Mouse (Mus musculus): ENCODE measurements around the gene Gphn. TPM values are rescaled to one million over a fixed set of nuclear protein-coding genes. Genes with fewer than 3 reads are reported as not detected.

Gphn gene
- total RNA-seq (2017) = 9.0 and 9.9 TPM in 2 replicates

- ATAC-seq (ENCODE audit: extremely low read depth, insufficient number of reproducible peaks, low FRiP score, poor library complexity, severe bottlenecking) = peak; percentile 88
Measured at GRCm38 (mm10) chr12:78225707-78226518, at the start of gene Gphn. Gphn (plus strand) TSS chr12:78226379.

GRCm38 (mm10) chr12:78181452-78181851 is 44.7 kb upstream of the Gphn start:
- ATAC-seq (ENCODE audit: extremely low read depth, insufficient number of reproducible peaks, low FRiP score, poor library complexity, severe bottlenecking) = no peak

- ATAC-seq (ENCODE audit: extremely low read depth, insufficient number of reproducible peaks, low FRiP score, poor library complexity, severe bottlenecking) = no peak
Measured at GRCm38 (mm10) chr12:78193942-78194341, 32.2 kb upstream of the Gphn start, which contains the start of gene Gm6657. Gm6657 (plus strand) TSS chr12:78194242.

GRCm38 (mm10) chr12:78195368-78195767 is 30.8 kb upstream of the Gphn start:
- ATAC-seq (ENCODE audit: extremely low read depth, insufficient number of reproducible peaks, low FRiP score, poor library complexity, severe bottlenecking) = no peak

- ATAC-seq (ENCODE audit: extremely low read depth, insufficient number of reproducible peaks, low FRiP score, poor library complexity, severe bottlenecking) = no peak
Measured at GRCm38 (mm10) chr12:78203646-78204045, 22.5 kb upstream of the Gphn start.

GRCm38 (mm10) chr12:78205915-78206570 is 20.1 kb upstream of the Gphn start:
- peak; percentile 79; the same call in 1 of the 2 replicates for ATAC-seq (ENCODE audit: extremely low read depth, insufficient number of reproducible peaks, low FRiP score, poor library complexity, severe bottlenecking)

GRCm38 (mm10) chr12:78206571-78206960 is 19.6 kb upstream of the Gphn start:
- no peak for ATAC-seq (ENCODE audit: extremely low read depth, insufficient number of reproducible peaks, low FRiP score, poor library complexity, severe bottlenecking)

GRCm38 (mm10) chr12:78209856-78210255 is 16.3 kb upstream of the Gphn start:
- no peak for ATAC-seq (ENCODE audit: extremely low read depth, insufficient number of reproducible peaks, low FRiP score, poor library complexity, severe bottlenecking)

GRCm38 (mm10) chr12:78215490-78215889 is 10.7 kb upstream of the Gphn start:
- no peak for ATAC-seq (ENCODE audit: extremely low read depth, insufficient number of reproducible peaks, low FRiP score, poor library complexity, severe bottlenecking)

GRCm38 (mm10) chr12:78219191-78219825 is 6.9 kb upstream of the Gphn start:
- ATAC-seq (ENCODE audit: extremely low read depth, insufficient number of reproducible peaks, low FRiP score, poor library complexity, severe bottlenecking) = no peak

GRCm38 (mm10) chr12:78226519-78226875 is 318 bp downstream of the Gphn start:
- 0 out of 2 replicates have a peak, but pooled peaks have one; percentile 5 for ATAC-seq (ENCODE audit: extremely low read depth, insufficient number of reproducible peaks, low FRiP score, poor library complexity, severe bottlenecking)

- no peak for ATAC-seq (ENCODE audit: extremely low read depth, insufficient number of reproducible peaks, low FRiP score, poor library complexity, severe bottlenecking)
Measured at GRCm38 (mm10) chr12:78227021-78227932, 1.1 kb downstream of the Gphn start.

- no peak for ATAC-seq (ENCODE audit: extremely low read depth, insufficient number of reproducible peaks, low FRiP score, poor library complexity, severe bottlenecking)
Measured at GRCm38 (mm10) chr12:78228139-78228538, 2.0 kb downstream of the Gphn start.

GRCm38 (mm10) chr12:78232560-78232959 is 6.4 kb downstream of the Gphn start:
- ATAC-seq (ENCODE audit: extremely low read depth, insufficient number of reproducible peaks, low FRiP score, poor library complexity, severe bottlenecking) = no peak

- ATAC-seq (ENCODE audit: extremely low read depth, insufficient number of reproducible peaks, low FRiP score, poor library complexity, severe bottlenecking) = no peak
Measured at GRCm38 (mm10) chr12:78248366-78248765, 22.2 kb downstream of the Gphn start.

GRCm38 (mm10) chr12:78249151-78249550 is 23.0 kb downstream of the Gphn start:
- no peak for ATAC-seq (ENCODE audit: extremely low read depth, insufficient number of reproducible peaks, low FRiP score, poor library complexity, severe bottlenecking)

GRCm38 (mm10) chr12:78277386-78277785 is 51.2 kb downstream of the Gphn start:
- ATAC-seq (ENCODE audit: extremely low read depth, insufficient number of reproducible peaks, low FRiP score, poor library complexity, severe bottlenecking) = no peak

- no peak for ATAC-seq (ENCODE audit: extremely low read depth, insufficient number of reproducible peaks, low FRiP score, poor library complexity, severe bottlenecking)
Measured at GRCm38 (mm10) chr12:78290384-78290783, 64.2 kb downstream of the Gphn start.
